Mouse (Mus musculus) retina, postnatal 7 days (tissue): ENCODE measurements around the gene Camk1d.

Experiments
- DNase-seq: peaks from one replicate; pipeline ENCODE4 v3.0.0-alpha.2; 2012; ENCODE audit warnings: low read depth, low spot score

Camk1d gene

DNA sequence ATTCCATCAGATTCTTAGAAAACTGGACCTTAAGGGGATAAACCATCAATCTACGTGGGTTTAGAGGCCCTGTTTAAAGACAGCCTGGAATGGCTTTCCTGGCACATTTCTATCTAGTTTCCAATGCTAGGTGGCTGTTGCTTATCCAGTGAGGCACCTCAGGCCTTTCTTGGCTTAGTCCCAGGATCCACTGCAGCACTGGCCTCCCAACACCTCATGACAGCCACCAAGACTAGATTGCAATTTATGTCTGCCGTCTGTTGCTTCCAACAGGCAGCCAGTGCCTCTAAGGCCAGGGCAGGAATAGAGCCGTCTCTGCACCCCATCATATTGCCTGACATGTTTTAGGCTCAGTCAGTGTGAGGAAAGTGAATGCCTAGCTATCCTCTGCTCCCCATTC lies 389.5 kb downstream of the Camk1d start:
- DNase-seq: no peak

DNA sequence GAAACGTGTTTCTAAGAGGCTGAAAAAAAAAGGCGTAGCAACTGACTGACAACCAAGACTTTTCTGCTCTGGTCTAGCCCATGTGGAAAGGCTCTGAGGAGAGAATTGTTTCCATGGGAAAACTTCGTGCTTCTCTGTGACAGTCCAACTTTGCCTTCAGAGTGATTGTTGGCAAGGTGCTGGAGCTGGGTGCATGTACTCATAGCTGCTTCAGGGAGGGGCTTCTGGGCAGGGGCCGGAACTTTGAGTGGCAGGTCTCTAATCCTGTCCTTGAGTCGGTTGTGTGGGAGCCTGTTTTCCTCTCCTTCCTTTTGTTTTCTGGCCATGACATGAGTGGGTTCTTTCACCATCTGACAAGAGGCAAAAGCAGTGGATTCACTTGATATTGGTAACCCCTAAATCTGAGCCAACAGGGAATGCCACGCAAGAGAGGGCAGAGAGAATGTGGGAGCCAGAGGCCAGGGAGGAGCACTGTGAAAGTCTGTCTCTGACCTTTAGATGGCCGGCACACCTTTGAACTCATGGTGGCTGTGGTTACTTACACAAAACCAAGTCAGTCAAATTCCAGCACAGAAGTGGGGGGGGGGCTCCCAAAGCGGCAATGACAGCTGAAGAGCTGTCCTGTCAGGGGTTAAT lies 392.5 kb downstream of the Camk1d start:
- DNase-seq: no peak

DNA sequence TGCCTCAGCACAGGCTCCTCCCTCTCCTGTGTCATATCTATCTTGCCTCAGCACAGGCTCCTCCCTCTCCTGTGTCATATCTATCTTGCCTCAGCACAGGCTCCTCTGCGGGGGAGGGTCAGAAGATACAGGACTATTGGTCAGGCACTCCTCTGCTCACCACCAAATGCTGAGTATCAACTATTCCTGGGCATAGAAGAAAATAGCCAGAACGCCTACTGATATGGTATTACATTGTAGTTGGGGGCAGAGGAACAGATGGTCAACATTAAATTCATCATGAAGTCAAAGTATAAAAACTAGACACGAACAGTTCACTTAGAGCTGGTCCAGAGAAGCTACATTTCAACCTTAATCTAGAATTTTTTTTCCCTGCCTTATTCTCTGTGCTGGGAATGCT lies 395.2 kb downstream of the Camk1d start:
- no peak for DNase-seq

DNA sequence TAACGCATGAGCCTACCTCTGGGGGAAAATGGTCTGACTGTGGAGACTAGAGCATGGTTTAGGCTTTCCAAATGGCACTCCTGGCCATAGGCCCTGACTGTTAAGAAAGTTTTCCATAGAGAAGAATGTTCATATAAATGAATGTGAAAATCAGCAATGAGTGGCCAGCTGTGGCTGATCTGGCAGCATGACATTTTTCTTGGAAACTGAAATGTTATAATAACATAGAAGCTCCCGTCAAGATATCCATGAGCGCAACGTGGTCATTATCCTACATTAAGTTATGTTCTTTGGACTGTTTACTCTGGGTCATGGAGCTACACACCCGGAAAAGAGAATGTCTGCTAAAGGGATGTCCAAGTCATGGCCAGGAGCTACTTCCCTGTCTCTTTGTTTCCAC lies 397.6 kb downstream of the Camk1d start:
- DNase-seq: no peak

DNA sequence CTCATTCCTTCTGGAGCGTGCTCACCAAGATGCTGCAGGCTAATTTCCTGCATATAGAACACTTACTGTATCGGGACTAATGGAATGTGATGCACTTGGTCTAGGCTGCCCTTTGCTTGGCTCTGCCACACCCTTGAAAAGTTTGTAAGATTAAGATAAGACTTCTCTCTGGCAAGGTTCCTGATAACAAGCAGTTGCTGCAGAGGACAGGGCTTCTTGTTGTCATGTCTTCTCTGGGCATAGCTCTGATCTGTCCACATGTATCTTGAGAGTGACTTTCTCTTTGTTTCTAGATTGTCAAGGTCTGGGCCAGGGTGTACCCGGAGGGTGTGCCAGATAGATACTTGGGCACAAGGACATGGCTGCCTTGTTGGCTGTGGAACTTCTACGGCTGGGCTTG lies 398.1 kb downstream of the Camk1d start:
- no peak for DNase-seq

DNA sequence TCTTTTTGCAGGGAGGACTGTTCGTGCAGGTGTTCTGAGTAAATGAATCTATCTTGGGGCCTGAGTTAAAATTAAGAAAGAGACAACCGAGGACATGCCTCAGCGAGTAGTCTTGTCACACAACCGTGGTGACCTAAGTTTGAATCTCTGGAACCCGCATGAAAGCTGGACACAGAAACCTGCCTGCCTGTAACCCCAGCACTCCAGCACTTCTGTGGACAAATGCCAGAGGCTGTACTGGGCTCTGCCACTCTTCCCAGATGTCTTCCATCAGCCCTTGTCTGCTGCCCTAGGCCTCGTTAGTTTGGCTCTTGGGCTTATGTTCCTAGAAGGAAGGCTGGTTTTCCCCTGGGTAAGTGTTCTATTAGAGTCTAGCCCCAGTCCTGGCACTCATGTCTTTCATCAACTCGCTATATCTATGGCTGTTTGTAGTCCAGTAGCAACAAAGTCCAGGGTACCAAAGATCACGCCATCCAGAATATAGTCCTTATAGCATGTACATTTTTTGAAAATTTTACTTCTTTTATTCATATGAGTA lies 399.0 kb downstream of the Camk1d start:
- no peak for DNase-seq

DNA sequence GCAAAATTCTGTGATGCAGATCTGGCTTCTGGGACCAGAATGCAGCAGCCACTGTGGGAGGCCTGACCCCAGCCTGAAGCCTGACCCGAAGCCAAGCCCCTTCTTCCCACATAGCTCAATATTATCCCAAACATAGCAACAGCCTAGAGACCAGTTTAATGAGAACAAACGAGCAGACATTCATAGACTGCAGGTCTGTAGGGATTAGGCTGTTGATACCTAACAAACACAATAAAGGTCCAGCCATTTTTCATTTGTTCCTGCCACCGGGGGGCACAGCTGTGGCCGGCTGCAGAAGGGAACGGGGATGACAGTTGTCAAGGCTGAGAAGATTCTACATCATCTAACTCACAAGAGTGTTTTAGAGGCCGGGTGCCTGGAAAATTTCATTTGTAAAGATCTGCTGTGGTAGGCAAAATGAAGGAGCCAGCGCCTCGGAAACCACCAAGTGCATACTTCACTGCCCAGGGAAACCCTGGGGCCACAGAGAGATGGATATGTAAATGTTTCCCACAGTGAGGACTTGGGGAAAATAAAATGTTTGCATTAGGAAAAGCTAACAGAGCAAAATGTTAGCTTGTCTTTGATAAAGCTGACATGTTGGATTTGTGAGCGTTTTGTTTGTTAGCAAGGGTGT lies 399.7 kb downstream of the Camk1d start:
- no peak for DNase-seq

DNA sequence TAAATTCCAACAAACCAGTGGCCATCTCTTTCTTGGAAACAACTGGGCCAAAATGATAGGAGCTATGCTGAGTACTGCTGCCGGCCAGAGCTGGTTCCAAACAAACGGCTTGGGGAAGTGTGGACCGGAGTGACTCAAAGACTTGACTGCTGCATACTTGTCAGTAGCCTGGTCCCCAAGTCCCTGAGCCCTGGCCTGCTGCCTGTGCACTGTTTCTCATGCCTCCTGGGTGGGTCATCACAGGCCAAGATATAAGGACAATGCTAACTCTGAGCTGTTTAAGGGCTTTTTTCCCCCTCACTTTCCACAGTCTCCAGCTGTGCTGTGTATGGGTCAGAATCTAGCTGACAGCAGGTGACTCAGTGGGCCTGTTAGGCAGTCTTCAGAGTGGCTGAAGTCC lies 409.2 kb downstream of the Camk1d start:
- no peak for DNase-seq

DNA sequence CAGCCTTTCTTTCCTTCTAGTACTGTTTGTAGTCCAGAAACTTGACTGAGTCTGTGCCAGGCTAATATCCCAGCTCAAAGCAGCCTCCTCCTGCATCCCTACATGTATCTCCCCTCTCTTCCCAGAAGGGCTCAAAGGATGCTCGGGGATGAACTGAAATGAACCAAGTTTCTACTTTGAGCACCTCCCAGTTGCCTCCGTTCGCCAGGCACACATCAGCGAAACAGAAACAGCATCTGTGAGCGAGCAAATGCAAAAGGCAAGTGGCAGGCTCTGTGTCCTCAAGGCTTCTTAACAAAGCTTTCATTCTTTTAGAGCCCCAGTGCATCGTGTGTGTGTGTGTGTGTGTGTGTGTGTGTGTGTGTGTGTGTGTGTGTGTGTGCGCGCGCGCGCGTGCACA lies 409.9 kb downstream of the Camk1d start:
- DNase-seq: no peak

DNA sequence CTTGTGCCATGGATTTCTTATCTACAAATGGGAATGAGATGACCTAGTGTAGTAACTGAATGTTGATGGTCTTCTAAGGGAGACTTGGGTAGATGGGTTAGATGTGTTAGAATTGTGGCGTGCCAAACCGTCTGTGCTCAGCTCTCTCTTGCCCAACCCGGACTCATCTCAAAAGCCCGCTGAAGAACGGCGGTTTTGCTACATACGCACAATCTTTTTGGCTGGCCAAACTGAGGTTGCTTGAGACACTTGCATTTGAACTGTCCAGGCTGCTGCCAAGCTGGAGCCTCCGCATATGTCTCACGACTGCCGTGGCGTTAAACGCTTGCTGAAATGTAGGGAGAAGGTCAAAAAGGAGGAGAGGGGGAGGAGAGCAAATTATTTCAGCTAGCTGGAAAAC lies 413.0 kb downstream of the Camk1d start:
- DNase-seq: no peak

DNA sequence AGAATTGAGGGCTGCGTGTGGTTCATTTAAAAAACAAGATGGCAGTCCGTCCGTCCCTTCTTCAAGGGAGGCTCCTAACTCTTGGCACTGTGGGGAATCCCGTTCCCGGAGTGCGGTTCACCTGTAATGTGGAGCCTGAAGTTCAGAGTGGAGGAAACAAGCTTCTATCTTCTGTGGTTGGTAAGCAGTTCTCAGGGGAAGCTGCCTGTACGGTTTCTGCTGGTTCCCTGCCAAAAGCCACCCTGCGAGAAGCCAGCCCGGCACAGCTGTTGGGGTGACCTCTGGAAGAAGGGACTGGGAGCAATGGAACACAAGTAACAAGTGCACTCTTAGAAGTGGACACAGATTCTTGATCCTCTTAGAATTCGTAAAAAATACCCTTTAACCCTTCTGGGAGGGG lies 416.2 kb downstream of the Camk1d start:
- no peak for DNase-seq

DNA sequence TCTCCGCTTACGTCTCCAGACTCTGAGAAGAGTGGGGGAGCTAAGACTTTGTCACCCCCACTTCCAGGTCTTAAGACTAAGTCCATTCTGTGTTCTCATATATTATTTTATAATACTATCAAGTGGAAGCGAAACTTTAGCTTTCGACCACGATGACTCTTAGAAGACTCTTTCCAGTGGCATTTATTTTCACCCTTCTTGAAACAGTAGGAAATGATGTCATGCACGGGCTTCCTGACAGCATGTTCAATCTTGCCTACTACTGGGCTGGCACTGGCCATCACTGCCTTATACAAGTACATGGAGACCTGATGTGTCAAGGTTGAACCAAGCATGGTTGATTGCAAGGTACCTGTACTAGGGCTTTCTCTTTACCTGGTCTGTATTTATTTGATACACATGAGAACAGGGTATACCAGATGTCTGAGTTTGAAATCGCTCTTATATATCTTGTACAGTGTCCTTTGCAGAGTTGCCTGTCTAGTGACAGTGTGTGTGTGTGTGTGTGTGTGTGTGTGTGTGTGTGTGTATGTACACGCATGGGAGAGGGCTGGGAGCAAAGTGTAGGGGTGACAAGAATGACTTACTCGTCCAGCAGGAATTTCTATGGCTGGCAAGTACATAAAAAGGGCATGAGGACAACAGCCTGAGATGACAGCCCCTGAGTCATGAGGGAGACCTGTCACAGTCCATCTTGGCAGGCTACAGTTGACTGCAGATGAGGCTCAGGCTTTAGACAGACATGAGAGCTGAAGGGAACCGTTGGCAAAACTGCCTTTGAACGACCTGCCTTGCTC lies 417.4 kb downstream of the Camk1d start:
- no peak for DNase-seq

DNA sequence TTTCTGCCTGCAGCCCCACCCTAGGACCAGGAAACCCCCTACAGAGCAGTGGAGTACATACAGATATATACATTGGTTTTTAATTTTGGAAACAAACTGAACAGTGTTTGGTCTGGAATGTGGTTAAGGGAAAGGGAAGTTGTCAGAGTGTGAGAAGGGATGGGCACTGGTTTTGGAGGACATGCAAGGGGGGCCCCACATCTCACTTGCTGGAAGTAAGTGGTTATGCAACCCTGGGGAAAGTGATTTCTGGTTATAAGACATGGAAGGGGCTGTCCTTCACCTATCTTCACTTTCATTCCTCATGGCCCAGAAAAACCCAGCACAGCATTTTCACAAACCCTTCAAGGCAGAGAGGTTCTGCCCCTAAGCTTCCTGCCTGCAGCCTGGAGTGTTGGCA lies 419.2 kb downstream of the Camk1d start:
- DNase-seq: no peak

DNA sequence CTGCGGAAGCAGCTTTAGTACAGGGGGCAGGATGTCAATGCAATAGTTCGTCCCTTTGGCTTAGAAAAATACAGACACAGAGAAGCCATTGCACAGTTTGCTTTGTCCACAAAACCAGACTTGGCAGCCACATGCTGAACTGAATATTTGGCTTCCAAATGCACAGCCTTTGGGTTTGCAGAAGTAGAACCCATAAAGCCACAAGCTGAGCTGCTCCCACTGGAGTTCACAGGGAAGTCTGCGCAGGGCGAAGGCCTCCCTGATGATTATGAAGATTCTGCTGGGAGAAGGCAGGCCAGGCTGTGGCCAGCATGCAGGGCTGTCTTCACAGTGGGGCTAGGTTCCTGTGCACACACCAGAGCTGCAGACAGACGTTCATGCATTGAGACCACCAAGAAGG lies 419.9 kb downstream of the Camk1d start:
- no peak for DNase-seq

DNA sequence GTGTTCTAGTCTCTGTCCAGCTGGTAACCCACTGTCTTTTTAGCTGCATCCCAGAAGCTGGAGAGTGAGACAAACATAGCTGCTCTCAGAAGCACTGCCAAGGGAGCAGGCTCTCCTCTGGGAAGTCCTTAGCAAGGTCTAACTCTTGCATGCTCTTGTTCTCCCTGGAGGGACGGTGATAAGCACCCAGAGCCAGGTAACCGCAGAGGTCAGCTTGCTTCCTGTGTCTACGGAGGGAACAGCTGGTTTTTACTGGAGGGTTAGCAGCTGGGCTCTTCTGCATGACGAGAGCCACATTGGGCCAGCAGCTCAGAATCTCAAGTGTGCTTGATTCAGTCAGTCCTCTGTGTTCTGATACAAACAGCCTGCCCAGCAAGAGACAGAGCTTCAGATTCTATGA lies 425.7 kb downstream of the Camk1d start:
- DNase-seq: no peak

DNA sequence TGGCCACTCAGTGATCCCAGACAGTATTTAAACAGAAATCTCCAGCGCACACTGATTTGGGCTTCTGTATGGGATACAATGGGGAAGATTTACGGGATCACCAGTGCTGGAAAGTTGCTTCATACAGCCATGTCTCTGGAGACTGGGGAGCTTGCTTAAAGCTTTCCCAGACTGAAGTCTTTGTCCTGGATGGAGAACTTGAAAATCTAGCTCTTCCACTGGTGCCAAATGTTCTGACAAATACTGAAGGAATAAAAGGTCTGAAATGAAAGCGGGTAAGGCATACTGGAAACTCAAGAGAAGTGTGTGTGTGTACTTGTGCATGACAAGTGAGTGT lies 427.3 kb downstream of the Camk1d start:
- DNase-seq: no peak

DNA sequence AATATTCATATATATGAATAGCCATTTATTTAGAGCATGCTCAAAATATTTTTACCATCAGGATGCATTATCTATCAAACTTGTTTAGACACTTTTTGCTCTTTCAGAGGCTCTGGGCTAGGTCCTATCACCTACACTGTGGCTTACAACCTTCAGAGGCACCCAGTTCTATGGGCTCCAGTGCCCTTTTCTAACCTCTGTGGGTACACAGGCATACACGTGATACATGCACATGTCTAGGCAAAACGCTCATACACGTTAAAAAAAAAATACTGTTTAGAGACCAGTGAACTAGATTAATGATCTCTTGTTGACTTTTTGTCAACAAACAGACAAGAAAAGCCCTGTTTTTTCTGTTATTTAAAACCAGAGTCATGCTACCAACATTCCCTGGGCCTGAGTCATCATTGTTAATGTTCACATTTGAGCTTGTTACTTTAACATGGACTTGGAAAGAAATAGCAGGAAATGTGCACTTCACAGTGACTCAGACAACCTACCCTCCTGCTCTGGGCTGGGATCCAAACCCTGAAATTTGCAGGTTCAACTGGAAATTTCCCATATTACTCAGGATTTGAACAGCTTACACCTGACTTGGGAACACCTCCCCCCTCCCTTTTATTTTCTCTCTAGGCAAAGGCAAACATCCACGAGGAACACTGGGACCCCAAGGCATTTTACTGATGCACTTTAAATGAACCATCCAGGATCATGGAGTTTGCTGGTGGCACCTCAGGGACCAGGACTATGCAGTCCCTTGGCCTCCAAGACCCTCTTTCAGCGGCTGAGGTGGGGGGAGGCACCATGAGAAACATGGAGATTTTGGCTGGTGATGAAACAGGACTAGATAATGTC lies 427.9 kb downstream of the Camk1d start:
- DNase-seq: no peak

DNA sequence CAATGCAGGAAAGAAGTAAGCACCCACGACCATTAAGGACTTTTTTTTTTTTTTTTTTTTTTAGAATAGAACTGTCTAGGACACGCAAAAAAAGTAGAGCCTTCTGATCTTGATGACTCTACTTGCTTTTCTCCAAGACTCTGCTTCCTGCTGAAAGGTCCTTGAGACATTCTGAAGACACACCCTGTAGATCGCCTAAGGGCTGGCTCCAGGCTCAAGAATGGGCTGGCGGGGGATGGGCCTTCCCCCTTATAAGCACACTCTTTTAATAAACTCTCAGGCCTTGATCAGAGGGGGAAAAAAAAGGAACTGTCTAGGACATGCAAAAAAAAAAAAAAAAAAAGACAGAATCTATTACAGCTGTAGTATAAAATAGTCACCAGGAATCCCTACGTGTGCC lies 430.0 kb downstream of the Camk1d start:
- no peak for DNase-seq

DNA sequence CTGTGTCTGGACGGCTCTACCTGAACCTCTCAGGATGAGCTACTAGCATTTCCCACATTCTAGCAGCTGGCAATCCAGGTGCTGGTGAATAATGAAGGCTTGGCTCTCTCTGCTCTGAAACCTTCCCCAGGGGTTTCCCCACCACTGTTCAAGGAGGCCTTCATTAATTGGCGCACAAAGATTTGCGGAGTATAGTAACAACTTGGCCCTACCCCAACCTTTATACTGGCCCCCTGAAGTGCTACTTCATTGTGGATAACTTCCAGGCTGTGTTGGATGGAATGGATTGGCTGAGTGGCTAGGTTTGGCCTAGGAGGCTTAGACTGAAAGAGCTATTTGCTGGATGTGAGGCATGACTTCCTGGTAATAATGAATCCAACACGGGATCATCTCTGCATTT lies 431.7 kb downstream of the Camk1d start:
- DNase-seq: no peak

DNA sequence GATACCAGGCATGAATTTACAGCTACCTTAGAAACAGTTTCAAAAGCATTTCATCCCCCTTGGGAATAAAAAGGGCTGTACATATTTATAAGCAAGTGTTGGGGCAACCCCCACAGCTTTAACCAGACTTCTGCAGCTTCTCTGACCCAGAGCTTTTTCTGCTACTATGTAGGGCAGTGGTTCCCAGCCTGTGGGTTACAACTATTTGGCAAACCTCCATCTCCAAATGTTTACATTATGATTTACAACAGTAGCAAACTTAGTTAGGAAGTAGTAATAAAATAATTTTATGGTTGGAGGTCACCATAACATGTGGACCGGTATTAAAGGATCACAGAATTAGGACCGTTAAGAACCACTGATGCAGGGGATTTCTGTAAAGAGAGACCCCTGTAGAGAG lies 446.3 kb downstream of the Camk1d start:
- no peak for DNase-seq

DNA sequence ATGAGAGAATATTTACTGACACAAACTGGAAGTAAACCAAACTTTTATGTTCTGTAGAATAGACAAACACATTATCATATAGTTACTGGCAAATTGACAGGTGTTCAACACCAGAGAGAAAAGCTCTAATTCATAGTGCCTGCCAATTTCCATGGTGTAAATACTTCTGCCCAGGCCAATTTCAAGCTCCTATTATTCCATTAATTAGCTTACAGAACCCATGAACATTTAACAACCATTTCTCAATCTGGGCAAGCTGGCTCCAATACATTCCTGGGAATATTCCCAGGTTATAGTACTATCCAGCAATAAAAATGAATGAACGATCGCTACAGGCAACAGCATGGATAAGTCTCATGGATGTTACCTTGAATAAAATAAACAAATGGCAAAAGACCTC lies 452.0 kb downstream of the Camk1d start:
- DNase-seq: no peak

DNA sequence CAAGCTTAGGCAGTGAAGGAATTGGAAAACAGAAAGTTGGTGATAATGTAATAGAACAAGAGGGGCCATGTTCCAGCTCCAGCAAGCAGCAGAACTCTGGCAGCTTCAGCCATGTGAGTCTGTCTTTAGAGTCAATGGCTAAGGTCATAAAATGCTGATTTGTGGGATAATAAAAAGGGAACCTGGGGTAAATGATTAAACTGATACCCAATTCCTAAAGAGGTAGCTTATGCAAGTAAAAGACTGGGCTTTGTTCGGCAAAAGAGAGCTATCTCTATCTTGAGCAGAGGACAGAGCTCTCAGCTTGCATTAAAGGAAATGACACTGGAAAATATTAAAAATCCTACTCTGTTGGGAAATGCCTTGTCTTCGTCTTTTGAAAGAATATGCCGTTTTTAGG lies 456.1 kb downstream of the Camk1d start:
- DNase-seq: no peak
